Mouse (Mus musculus) gastrocnemius, adult 2 months (tissue): Measurements from ENCODE around the gene Diras2. TPM values are rescaled to one million over a fixed set of nuclear protein-coding genes. Genes with fewer than 3 reads are reported as not detected.

Experiments
- DNase-seq: peaks from one replicate; pipeline ENCODE4 v3.0.0; 2022
- H3K27ac ChIP-seq: fragments of 200-600 bp; 2 replicates; pipeline ENCODE4 v1.8.1; 2022; ENCODE audit warnings: mild to moderate bottlenecking
- H3K4me3 ChIP-seq: fragments of 200-600 bp; 2 replicates; pipeline ENCODE4 v1.8.1; 2022; ENCODE audit warnings: mild to moderate bottlenecking, moderate library complexity
- CTCF ChIP-seq: fragments of 200-600 bp; IDR thresholded peaks from 2 replicates; pipeline ENCODE4 v1.8.1; 2022; ENCODE audit warnings: antibody characterized with exemption, mild to moderate bottlenecking, moderate library complexity
- intact Hi-C: fragments of 180-260 bp; cut with DNase I; formaldehyde crosslinking; loops from one replicate; pipeline ENCODE4 v1.15.1; 2025
- long read RNA-seq, 2 experiments: library from polyadenylated mRNA; stranded (forward); transcript quantifications; one replicate each; pipeline ENCODE4 v2.0.0; 2021
- total RNA-seq, 2 experiments: library from RNA; stranded (reverse); gene quantifications; 2 replicates each; pipeline ENCODE4 v1.2.3; 2021

Diras2 gene
- under 1 TPM in 1 of 2 experiments, not detected in 1; 0.06 TPM for total RNA-seq
- long read RNA-seq, experiment 1, result 0 reads
- long read RNA-seq, experiment 2, result 0 reads

- peak within 1 kb of the TSS; percentile 60 for H3K4me3 ChIP-seq
- intact Hi-C loops, result no loop called here
- no peak for TF ChIP-seq CTCF
- H3K27ac ChIP-seq, result no peak within 1 kb of the TSS
- DNase-seq, result no peak
These were observed at the start of gene Diras2 for GRCm38 (mm10) chr13:52531121-52531520. Gene Diras2, minus strand, starts transcription at chr13:52531279.

GRCm38 (mm10) chr13:52578776-52579175 lies 47.7 kb upstream of the Diras2 start:
- no peak for DNase-seq
- H3K27ac ChIP-seq, result no peak overlapping the region
- intact Hi-C loops, result no loop called here
- H3K4me3 ChIP-seq, result no peak overlapping the region
- no peak for TF ChIP-seq CTCF

GRCm38 (mm10) chr13:52577939-52578338 lies 46.9 kb upstream of the Diras2 start:
- intact Hi-C loops, result no loop called here
- no peak overlapping the region for H3K27ac ChIP-seq
- DNase-seq, result no peak
- no peak for TF ChIP-seq CTCF
- H3K4me3 ChIP-seq, result no peak overlapping the region

- no peak overlapping the region for H3K27ac ChIP-seq
- intact Hi-C loops, result no loop called here
- TF ChIP-seq CTCF, result no peak
- DNase-seq, result no peak
- no peak overlapping the region for H3K4me3 ChIP-seq
These were observed 46.3 kb upstream of the Diras2 start for GRCm38 (mm10) chr13:52577326-52577920.

GRCm38 (mm10) chr13:52576841-52577240 lies 45.8 kb upstream of the Diras2 start:
- TF ChIP-seq CTCF, result no peak
- DNase-seq, result no peak
- Histone ChIP-seq H3K27ac (no peak overlapping the region), H3K4me3 (no peak overlapping the region)
- intact Hi-C loops, result no loop called here

- Histone ChIP-seq H3K4me3 (no peak overlapping the region), H3K27ac (no peak overlapping the region)
- intact Hi-C loops, result no loop called here
- no peak for TF ChIP-seq CTCF
- no peak for DNase-seq
These were observed 45.0 kb upstream of the Diras2 start for GRCm38 (mm10) chr13:52576021-52576614.

GRCm38 (mm10) chr13:52575483-52575882 lies 44.4 kb upstream of the Diras2 start:
- Histone ChIP-seq H3K4me3 (no peak overlapping the region), H3K27ac (no peak overlapping the region)
- intact Hi-C loops, result no loop called here
- no peak for DNase-seq
- no peak for TF ChIP-seq CTCF

GRCm38 (mm10) chr13:52574311-52574710 lies 43.2 kb upstream of the Diras2 start:
- no peak overlapping the region for H3K4me3 ChIP-seq
- intact Hi-C loops, result no loop called here
- H3K27ac ChIP-seq, result no peak overlapping the region
- TF ChIP-seq CTCF, result no peak
- DNase-seq, result no peak

- no peak overlapping the region for H3K4me3 ChIP-seq
- DNase-seq, result no peak
- peak overlapping the region; percentile 51; the same call in 1 of the 2 replicates for H3K27ac ChIP-seq
- TF ChIP-seq CTCF, result no peak
- intact Hi-C loops, result no loop called here
These were observed 41.7 kb upstream of the Diras2 start for GRCm38 (mm10) chr13:52572451-52573446.

GRCm38 (mm10) chr13:52571591-52572384 lies 40.7 kb upstream of the Diras2 start:
- Histone ChIP-seq H3K27ac (peak overlapping the region; percentile 51; the same call in 1 of the 2 replicates), H3K4me3 (no peak overlapping the region)
- no peak for TF ChIP-seq CTCF
- DNase-seq, result no peak
- intact Hi-C loops, result no loop called here

GRCm38 (mm10) chr13:52570276-52570675 lies 39.2 kb upstream of the Diras2 start:
- no peak overlapping the region for H3K4me3 ChIP-seq
- H3K27ac ChIP-seq, result no peak overlapping the region
- no peak for DNase-seq
- TF ChIP-seq CTCF, result no peak
- intact Hi-C loops, result no loop called here

GRCm38 (mm10) chr13:52569194-52569769 lies 38.2 kb upstream of the Diras2 start:
- intact Hi-C loops, result no loop called here
- no peak for TF ChIP-seq CTCF
- no peak overlapping the region for H3K4me3 ChIP-seq
- H3K27ac ChIP-seq, result no peak overlapping the region
- no peak for DNase-seq
